Mouse (Mus musculus) testis, adult 2 months (tissue): ENCODE results near the gene Atp1b1. TPM values are rescaled to one million over a fixed set of nuclear protein-coding genes. Genes with fewer than 3 reads are reported as not detected.

Experiments used
- H3K27ac ChIP-seq: fragments of 200-500 bp; 2 replicates; pipeline ENCODE4 v1.5.1; 2012; ENCODE audit warnings: low read depth, low read length; ENCODE audit not compliant: control insufficient read depth, insufficient read depth
- H3K27me3 ChIP-seq: fragments of 200-500 bp; 2 replicates; pipeline ENCODE4 v1.6.1; 2012; ENCODE audit warnings: mild to moderate bottlenecking, low read length, moderate library complexity; ENCODE audit not compliant: control insufficient read depth, insufficient read depth
- H3K36me3 ChIP-seq: fragments of 200-500 bp; 2 replicates; pipeline ENCODE4 v1.6.1; 2012; ENCODE audit warnings: mild to moderate bottlenecking, low read length; ENCODE audit not compliant: control insufficient read depth, insufficient read depth
- H3K4me1 ChIP-seq: fragments of 200-500 bp; 2 replicates; pipeline ENCODE4 v1.6.1; 2012; ENCODE audit warnings: low read length; ENCODE audit not compliant: control insufficient read depth, insufficient read depth
- H3K4me3 ChIP-seq: fragments of 200-500 bp; 2 replicates; pipeline ENCODE4 v1.5.1; 2012; ENCODE audit warnings: low read depth, mild to moderate bottlenecking, low read length, moderate library complexity, mixed read lengths; ENCODE audit not compliant: control insufficient read depth
- CTCF ChIP-seq: fragments of 200-500 bp; IDR thresholded peaks from 2 replicates; pipeline ENCODE4 v1.5.1; 2012; ENCODE audit warnings: low read depth, mild to moderate bottlenecking, inconsistent platforms, low read length, moderate library complexity; ENCODE audit not compliant: control insufficient read depth, insufficient read depth, insufficient replicate concordance
- POLR2A ChIP-seq: fragments of 200-500 bp; IDR thresholded peaks from 2 replicates; pipeline ENCODE4 v1.6.1; 2012; ENCODE audit warnings: low read depth, mild to moderate bottlenecking, inconsistent platforms, low read length, moderate library complexity; ENCODE audit not compliant: control insufficient read depth
- polyA plus RNA-seq: library from polyadenylated mRNA; depleted of rRNA; stranded (reverse); fragments of >200 nt; gene quantifications from 2 replicates; pipeline ENCODE4 v1.2.3, GENCODE M21; 2012

The Atp1b1 gene
- polyA plus RNA-seq, 1 experiment, result 15.8 TPM

DNA sequence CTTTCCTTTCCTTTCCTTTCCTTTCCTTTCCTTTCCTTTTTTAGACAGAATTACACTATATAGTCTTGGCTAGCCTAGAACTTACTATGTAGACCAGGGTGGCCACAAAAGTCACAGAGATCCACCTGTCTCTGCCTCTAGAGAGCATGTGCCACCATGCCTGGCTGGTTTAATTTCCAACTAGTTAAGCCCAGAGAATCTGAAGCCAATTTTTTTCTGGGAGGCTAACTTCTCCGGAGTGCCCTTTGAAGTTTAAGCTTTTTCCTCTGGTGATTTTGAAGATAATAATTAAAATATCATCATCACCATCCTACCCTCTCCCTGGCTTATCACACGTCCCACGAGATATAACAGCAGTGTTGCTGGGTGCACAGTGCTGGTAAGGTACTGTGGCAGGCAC, 34.3 kb upstream of the Atp1b1 start:
- TF ChIP-seq POLR2A (no peak), CTCF (no peak)
- Histone ChIP-seq H3K27me3 (no peaks in the 10 kb centered on the region), H3K36me3 (no peaks in the 10 kb centered on the region), H3K4me1 (no peaks in the 10 kb centered on the region), H3K4me3 (no peak overlapping the region), H3K27ac (no peak overlapping the region)

DNA sequence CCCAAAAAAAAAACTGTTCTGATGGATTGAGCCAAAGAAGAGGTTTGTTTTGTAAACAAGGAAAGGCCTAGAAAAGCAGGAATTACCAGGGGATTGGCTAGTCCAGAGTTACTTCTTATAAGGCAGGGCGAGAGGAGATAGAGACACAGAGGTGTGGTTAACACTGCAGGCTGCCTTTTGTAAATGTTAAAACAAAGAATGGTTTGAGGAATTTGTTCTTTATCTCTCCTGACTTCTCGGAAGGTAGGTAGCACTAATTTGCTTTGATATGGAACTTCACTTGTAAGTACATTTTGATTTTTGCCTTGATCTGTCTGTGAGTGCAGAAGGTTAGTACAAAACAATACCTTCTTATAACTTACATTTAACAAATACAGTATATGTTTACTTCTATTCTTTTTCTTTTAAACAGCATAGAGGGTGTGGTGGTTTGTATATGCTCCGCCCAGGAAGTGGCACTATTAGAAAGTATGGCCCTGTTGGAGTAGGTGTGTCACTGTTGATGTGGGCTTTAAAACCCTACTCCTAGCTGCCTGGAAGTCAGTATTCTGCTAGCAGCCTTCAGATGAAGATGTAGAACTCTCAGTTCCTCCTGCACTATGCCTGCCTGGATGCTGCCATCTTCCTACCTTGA, 31.9 kb upstream of the Atp1b1 start:
- no peak for TF ChIP-seq POLR2A
- TF ChIP-seq CTCF, result no peak
- Histone ChIP-seq H3K4me1 (no peaks in the 10 kb centered on the region), H3K36me3 (no peaks in the 10 kb centered on the region), H3K27me3 (no peaks in the 10 kb centered on the region), H3K4me3 (no peak overlapping the region), H3K27ac (no peak overlapping the region)

DNA sequence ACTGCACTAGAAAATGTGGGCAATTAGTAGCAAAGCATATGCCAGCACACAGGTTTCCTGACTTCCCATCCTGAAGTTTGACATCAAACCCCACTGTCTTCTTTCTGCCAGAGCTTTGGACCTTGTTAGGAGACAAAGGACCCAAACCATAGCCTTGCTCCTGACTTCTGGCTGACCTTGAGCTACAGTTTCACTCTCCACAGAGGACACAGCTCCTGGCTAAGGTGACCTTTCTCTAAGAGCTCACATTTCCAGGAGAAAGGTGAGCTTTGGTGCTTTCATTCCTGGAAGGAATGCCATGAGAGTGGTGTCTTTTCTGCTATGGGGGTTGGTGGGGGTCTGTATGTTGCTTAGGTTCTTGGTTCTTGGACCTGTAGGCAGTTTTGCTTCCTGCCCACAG, 25.6 kb upstream of the Atp1b1 start:
- no peaks in the 10 kb centered on the region for H3K27me3 ChIP-seq
- H3K4me3 ChIP-seq, result no peak overlapping the region
- H3K4me1 ChIP-seq, result no peaks in the 10 kb centered on the region
- TF ChIP-seq CTCF (no peak), POLR2A (no peak)
- H3K36me3 ChIP-seq, result no peaks in the 10 kb centered on the region
- no peak overlapping the region for H3K27ac ChIP-seq

GRCm38 (mm10) chr1:164482833-164483232, 24.7 kb upstream of the Atp1b1 start:
- Histone ChIP-seq H3K27me3 (no peaks in the 10 kb centered on the region), H3K36me3 (no peaks in the 10 kb centered on the region), H3K4me3 (no peak overlapping the region), H3K4me1 (no peaks in the 10 kb centered on the region), H3K27ac (no peak overlapping the region)
- TF ChIP-seq POLR2A, result no peak
- TF ChIP-seq CTCF, result no peak

GRCm38 (mm10) chr1:164481645-164482354, 23.6 kb upstream of the Atp1b1 start:
- no peak overlapping the region for H3K27ac ChIP-seq
- no peaks in the 10 kb centered on the region for H3K27me3 ChIP-seq
- TF ChIP-seq CTCF, result no peak
- TF ChIP-seq POLR2A, result no peak
- no peaks in the 10 kb centered on the region for H3K4me1 ChIP-seq
- H3K36me3 ChIP-seq, result no peaks in the 10 kb centered on the region
- H3K4me3 ChIP-seq, result no peak overlapping the region

GRCm38 (mm10) chr1:164480755-164481644, 22.8 kb upstream of the Atp1b1 start:
- no peaks in the 10 kb centered on the region for H3K4me1 ChIP-seq
- no peak overlapping the region for H3K27ac ChIP-seq
- H3K4me3 ChIP-seq, result no peak overlapping the region
- TF ChIP-seq POLR2A, result no peak
- H3K27me3 ChIP-seq, result no peaks in the 10 kb centered on the region
- no peaks in the 10 kb centered on the region for H3K36me3 ChIP-seq

GRCm38 (mm10) chr1:164475895-164476294, 17.7 kb upstream of the Atp1b1 start:
- TF ChIP-seq CTCF (no peak), POLR2A (no peak)
- Histone ChIP-seq H3K4me1 (no peaks in the 10 kb centered on the region), H3K27me3 (no peaks in the 10 kb centered on the region), H3K27ac (no peak overlapping the region), H3K36me3 (no peaks in the 10 kb centered on the region), H3K4me3 (peak overlapping the region; percentile 64)
